Mouse (Mus musculus): ENCODE results near the gene Otud7b. TPM values are rescaled to one million over a fixed set of nuclear protein-coding genes. Genes with fewer than 3 reads are reported as not detected.
"Not testable (repeated sequence)": the region's sequence is repeated elsewhere in the genome, so short reads cannot be mapped to it uniquely, and the experiment has no call there.

Otud7b gene
- polyA plus RNA-seq, 1 experiment: 42.7 TPM

DNA sequence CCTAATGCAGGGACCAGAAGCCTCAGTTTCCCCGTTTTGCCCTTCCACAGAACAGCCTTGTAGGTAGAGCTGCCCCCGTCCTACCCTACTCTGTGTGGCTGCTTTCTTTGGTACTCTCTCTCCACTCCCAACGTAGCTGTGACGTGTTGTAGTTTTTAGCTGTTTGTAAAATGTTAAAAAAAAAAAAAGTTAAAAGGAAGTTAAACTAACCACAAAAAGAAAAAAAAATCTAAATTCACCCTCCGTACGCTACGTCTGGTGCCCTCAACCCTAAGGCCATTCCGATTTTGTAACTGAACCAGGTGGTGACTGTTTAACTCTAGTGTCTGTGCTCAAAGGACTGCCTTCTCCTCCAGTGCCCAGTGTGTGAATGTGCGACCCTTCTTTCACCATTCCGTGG is 90.6 kb downstream of the Otud7b start:
- Histone ChIP-seq H3K27ac (ENCODE audit: insufficient read depth, low read length) (no peak overlapping the region), H3K9me3 (replicated peaks; ENCODE audit: control insufficient read depth, insufficient read depth, low read length, poor library complexity, severe bottlenecking) (no peaks in the 10 kb centered on the region), H3K9ac (ENCODE audit: low read depth, poor library complexity, severe bottlenecking) (no peak overlapping the region), H3K27me3 (ENCODE audit: control insufficient read depth, insufficient read depth, low read length, poor library complexity, severe bottlenecking) (no peaks in the 10 kb centered on the region), H3K4me3 (ENCODE audit: low read depth, low read length) (no peak overlapping the region), H3K4me1 (ENCODE audit: control insufficient read depth, insufficient read depth, low read length) (peaks cover 1% of the 10 kb centered on the region), H3K36me3 (ENCODE audit: control insufficient read depth, insufficient read depth, low read length, poor library complexity, severe bottlenecking) (no peaks in the 10 kb centered on the region)
- TF ChIP-seq CTCF (IDR thresholded peaks at IDR 0.05; ENCODE audit: low read depth, low read length): no peak
- TF ChIP-seq EP300 (IDR thresholded peaks at IDR 0.05; ENCODE audit: insufficient read depth, low read depth, low read length): no peak
- no peak for TF ChIP-seq POLR2A (IDR thresholded peaks at IDR 0.05; ENCODE audit: insufficient read depth, low read length)

DNA sequence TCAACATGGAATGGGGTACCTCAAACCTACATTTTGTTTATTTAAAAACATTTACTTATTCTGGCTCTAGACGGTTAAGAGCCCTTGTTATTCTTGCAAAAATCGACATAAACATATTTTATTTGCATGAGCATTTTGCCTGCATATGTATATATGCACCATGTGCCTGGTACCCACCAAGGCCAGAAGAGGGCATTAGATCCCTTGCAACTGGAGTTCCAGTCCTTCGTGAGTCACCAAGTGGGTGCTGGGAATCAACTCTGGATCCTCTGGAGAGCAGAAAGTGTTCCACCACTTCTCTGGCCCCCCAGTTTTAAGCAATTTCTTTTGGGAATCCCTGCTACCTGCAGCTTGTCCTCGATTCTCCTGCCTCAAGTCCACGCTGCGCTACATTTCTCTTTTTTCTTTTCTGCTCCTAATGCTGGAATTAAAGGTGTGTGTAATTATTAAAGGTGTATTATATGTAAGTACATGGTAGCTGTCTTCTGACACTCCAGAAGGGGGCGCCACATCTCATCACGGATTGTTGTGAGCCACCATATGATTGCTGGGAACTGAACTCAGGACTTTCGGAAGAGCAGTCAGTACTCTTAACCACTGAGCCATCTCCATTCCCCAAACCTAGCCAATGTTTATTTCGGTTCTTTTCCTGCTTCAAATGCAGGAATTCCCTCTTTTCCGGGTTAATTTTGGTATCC is 91.4 kb downstream of the Otud7b start:
- H3K4me1 ChIP-seq (ENCODE audit: control insufficient read depth, insufficient read depth, low read length): peaks cover 1% of the 10 kb centered on the region
- H3K36me3 ChIP-seq (ENCODE audit: control insufficient read depth, insufficient read depth, low read length, poor library complexity, severe bottlenecking): no peaks in the 10 kb centered on the region
- no peaks in the 10 kb centered on the region for H3K27me3 ChIP-seq (ENCODE audit: control insufficient read depth, insufficient read depth, low read length, poor library complexity, severe bottlenecking)
- TF ChIP-seq EP300 (IDR thresholded peaks at IDR 0.05; ENCODE audit: insufficient read depth, low read depth, low read length) (no peak), POLR2A (IDR thresholded peaks at IDR 0.05; ENCODE audit: insufficient read depth, low read length) (no peak), CTCF (IDR thresholded peaks at IDR 0.05; ENCODE audit: low read depth, low read length) (peak; percentile 21)
- no peaks in the 10 kb centered on the region for H3K9me3 ChIP-seq (replicated peaks; ENCODE audit: control insufficient read depth, insufficient read depth, low read length, poor library complexity, severe bottlenecking)
- peak overlapping the region; percentile 47 for H3K27ac ChIP-seq (ENCODE audit: insufficient read depth, low read length)
- H3K4me3 ChIP-seq (ENCODE audit: low read depth, low read length): no peak overlapping the region
- peak overlapping the region; percentile 61 for H3K9ac ChIP-seq (ENCODE audit: low read depth, poor library complexity, severe bottlenecking)

DNA sequence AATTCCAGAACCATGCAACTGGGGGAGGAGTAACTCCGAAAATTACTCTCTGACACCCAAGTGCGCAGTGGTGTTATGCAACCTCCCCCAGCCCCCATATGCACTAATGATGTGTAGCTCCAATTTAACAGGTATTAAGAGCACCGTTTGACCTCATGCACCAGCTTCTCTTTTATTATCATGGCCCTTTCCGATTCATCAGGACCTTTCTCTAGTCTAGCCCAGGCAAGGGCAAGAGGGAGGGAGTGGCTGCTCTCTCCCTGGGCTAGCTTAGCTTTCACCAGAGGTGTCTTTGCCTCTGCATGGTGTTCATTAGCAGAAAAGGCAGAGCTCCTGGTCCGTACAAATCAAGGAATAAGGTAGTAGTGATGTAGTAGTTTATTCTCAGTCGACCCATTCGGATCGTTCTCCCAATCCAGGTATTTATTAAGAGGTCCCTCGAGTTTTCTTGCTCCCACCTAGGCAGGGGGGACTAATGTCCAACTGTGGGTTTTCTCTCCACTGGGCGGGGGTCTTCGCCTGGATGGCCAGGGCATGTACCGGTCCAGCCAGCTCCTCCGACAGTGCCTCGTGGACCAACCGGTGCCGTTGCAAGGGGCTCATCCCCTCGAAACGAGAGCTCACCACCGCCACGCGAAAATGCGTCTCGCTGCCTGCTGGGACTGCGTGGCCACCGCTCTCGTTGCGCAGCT is 92.3 kb downstream of the Otud7b start:
- Histone ChIP-seq H3K9ac (ENCODE audit: low read depth, poor library complexity, severe bottlenecking) (peak overlapping the region; percentile 61), H3K9me3 (replicated peaks; ENCODE audit: control insufficient read depth, insufficient read depth, low read length, poor library complexity, severe bottlenecking) (no peaks in the 10 kb centered on the region), H3K36me3 (ENCODE audit: control insufficient read depth, insufficient read depth, low read length, poor library complexity, severe bottlenecking) (no peaks in the 10 kb centered on the region), H3K27ac (ENCODE audit: insufficient read depth, low read length) (peak overlapping the region; percentile 47), H3K4me1 (ENCODE audit: control insufficient read depth, insufficient read depth, low read length) (peaks cover 1% of the 10 kb centered on the region), H3K4me3 (ENCODE audit: low read depth, low read length) (peak overlapping the region; percentile 85), H3K27me3 (ENCODE audit: control insufficient read depth, insufficient read depth, low read length, poor library complexity, severe bottlenecking) (no peaks in the 10 kb centered on the region)
- TF ChIP-seq CTCF (IDR thresholded peaks at IDR 0.05; ENCODE audit: low read depth, low read length): no peak
- no peak for TF ChIP-seq EP300 (IDR thresholded peaks at IDR 0.05; ENCODE audit: insufficient read depth, low read depth, low read length)
- no peak for TF ChIP-seq POLR2A (IDR thresholded peaks at IDR 0.05; ENCODE audit: insufficient read depth, low read length)

DNA sequence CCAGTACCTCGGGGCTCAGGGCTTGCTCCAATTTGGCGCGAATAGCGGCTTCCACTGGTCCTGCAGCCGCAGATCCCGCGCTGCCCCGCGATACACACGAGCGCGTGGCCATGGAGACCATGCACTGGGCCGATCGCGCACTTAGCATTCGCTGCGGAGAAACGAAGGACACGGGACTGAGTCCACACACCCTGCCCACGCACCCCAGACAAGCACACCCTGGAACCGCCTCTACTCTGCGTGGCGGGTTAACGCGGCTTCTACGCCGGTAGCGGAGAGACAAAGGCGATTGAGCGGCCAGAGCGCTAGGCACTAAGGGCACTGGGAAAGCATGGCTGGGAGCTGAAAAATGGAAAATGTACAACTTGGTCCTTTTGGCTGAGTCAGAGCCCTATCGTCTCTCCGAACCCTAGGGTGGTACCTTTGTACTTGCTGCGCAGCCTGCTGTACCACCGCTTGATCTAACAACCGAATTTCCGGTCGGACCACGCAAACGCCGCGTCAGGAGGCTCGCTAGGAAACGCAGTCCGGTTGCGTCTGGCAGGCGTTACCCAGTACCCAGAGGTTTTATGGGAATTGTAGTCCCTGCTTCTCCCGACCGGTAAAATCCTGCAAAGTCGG is 92.9 kb downstream of the Otud7b start:
- Histone ChIP-seq H3K9ac (ENCODE audit: low read depth, poor library complexity, severe bottlenecking) (peak overlapping the region; percentile 61), H3K4me3 (ENCODE audit: low read depth, low read length) (peak overlapping the region; percentile 85), H3K27ac (ENCODE audit: insufficient read depth, low read length) (peak overlapping the region; percentile 47), H3K4me1 (ENCODE audit: control insufficient read depth, insufficient read depth, low read length) (peaks cover 1% of the 10 kb centered on the region), H3K9me3 (replicated peaks; ENCODE audit: control insufficient read depth, insufficient read depth, low read length, poor library complexity, severe bottlenecking) (no peaks in the 10 kb centered on the region), H3K27me3 (ENCODE audit: control insufficient read depth, insufficient read depth, low read length, poor library complexity, severe bottlenecking) (no peaks in the 10 kb centered on the region), H3K36me3 (ENCODE audit: control insufficient read depth, insufficient read depth, low read length, poor library complexity, severe bottlenecking) (no peaks in the 10 kb centered on the region)
- TF ChIP-seq CTCF (IDR thresholded peaks at IDR 0.05; ENCODE audit: low read depth, low read length) (no peak), EP300 (IDR thresholded peaks at IDR 0.05; ENCODE audit: insufficient read depth, low read depth, low read length) (peak; percentile 41; the same call in 1 of the 2 replicates), POLR2A (IDR thresholded peaks at IDR 0.05; ENCODE audit: insufficient read depth, low read length) (peak; percentile 94)

DNA sequence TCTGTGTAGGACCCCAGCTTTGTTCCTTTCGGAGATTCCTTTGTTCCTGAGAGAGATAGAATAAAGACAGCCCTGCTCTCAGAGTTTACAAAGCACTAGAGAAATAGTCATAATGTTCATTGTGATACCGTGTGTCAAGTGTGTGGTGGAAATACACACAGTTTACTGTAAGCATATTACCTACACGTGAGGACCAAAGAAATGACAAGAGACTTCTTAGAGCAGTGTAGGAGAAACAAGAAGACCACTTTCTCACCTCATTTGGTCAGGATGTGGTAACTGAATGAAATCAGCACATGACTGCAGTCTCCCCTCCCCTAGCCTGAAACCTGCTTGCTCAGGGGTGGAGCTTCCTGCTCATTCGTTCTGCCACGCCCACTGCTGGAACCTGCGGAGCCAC is 93.9 kb downstream of the Otud7b start:
- TF ChIP-seq CTCF (IDR thresholded peaks at IDR 0.05; ENCODE audit: low read depth, low read length) (no peak), EP300 (IDR thresholded peaks at IDR 0.05; ENCODE audit: insufficient read depth, low read depth, low read length) (no peak), POLR2A (IDR thresholded peaks at IDR 0.05; ENCODE audit: insufficient read depth, low read length) (no peak)
- H3K9me3 ChIP-seq (replicated peaks; ENCODE audit: control insufficient read depth, insufficient read depth, low read length, poor library complexity, severe bottlenecking): no peaks in the 10 kb centered on the region
- H3K9ac ChIP-seq (ENCODE audit: low read depth, poor library complexity, severe bottlenecking): peak overlapping the region; percentile 85
- peak overlapping the region; percentile 79 for H3K27ac ChIP-seq (ENCODE audit: insufficient read depth, low read length)
- H3K36me3 ChIP-seq (ENCODE audit: control insufficient read depth, insufficient read depth, low read length, poor library complexity, severe bottlenecking): no peaks in the 10 kb centered on the region
- H3K4me3 ChIP-seq (ENCODE audit: low read depth, low read length): peak overlapping the region; percentile 84
- H3K27me3 ChIP-seq (ENCODE audit: control insufficient read depth, insufficient read depth, low read length, poor library complexity, severe bottlenecking): no peaks in the 10 kb centered on the region
- peaks cover 1% of the 10 kb centered on the region for H3K4me1 ChIP-seq (ENCODE audit: control insufficient read depth, insufficient read depth, low read length)

DNA sequence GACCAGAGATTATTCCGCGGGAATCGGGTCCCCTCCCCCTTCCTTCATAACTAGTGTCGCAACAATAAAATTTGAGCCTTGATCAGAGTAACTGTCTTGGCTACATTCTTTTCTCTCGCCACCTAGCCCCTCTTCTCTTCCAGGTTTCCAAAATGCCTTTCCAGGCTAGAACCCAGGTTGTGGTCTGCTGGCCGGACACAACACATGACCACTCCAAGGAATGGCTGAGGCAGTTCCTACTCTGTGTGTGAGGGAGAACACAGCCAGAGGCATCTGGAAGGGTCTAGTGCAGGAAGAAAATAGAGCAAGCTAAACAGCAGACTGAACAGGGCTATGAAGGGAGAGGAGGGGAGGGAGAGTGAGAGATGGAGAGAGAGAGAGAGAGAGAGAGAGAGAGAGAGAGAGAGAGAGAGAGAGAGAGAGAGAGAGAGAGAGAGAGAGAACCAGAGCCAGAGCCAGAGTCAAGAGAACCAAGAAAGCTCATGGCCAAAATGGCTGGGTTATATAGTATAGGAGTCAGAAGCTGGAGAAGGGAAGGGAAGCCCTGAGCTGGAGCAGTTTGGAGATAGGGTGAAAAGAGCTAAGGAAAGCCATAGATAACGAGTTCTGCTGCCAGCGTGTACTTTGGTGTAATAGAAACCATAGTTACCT is 94.4 kb downstream of the Otud7b start:
- H3K27ac ChIP-seq (ENCODE audit: insufficient read depth, low read length); H3K9me3 ChIP-seq (replicated peaks; ENCODE audit: control insufficient read depth, insufficient read depth, low read length, poor library complexity, severe bottlenecking); H3K27me3 ChIP-seq (ENCODE audit: control insufficient read depth, insufficient read depth, low read length, poor library complexity, severe bottlenecking); H3K36me3 ChIP-seq (ENCODE audit: control insufficient read depth, insufficient read depth, low read length, poor library complexity, severe bottlenecking); H3K4me1 ChIP-seq (ENCODE audit: control insufficient read depth, insufficient read depth, low read length); H3K4me3 ChIP-seq (ENCODE audit: low read depth, low read length): not testable (repeated sequence)
- 0 out of 2 replicates have a peak overlapping the region, but pooled peaks have one; percentile 7 for H3K9ac ChIP-seq (ENCODE audit: low read depth, poor library complexity, severe bottlenecking)
